In the genomic region with DNA sequence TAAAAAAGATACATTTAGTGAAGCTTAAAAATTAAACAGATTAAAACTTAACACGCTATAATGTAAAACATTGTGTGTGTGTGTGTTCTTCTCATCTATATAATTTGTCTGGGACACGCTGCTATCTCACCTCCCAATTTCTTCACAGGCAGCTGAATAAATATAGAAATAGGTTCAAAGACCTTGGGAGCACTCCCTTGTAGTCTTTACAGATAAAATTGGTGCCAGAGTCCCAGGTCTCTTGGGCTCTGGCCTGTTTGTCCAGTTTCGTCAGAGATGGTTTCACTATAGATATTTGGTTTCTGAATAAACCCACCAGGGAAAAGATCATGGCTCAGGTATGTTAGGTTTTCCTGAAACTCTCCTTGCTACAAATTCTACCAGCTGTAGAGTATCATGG, we compare ENCODE assay signal across 22 mouse cellular contexts. TPM values are rescaled to one million over a fixed set of nuclear protein-coding genes. Genes with fewer than 3 reads are reported as not detected.
"Had no signal": no experiment of that assay in that cellular context is flagged by ENCODE, and none has a peak within 500 bp of the region (broad histone marks: within the 10 kb centered on the region; RNA-seq: fewer than 3 reads in every experiment).

No protein-coding gene starts in this region.

- H3K9me3 ChIP-seq: lung, embryonic 15.5 days; midbrain, embryonic 13.5 days; midbrain, embryonic 15.5 days; neural tube, embryonic 12.5 days had no signal

- H3K27me3 ChIP-seq: lung, embryonic 15.5 days; midbrain, embryonic 13.5 days; midbrain, embryonic 15.5 days; neural tube, embryonic 12.5 days had no signal

- H3K36me3 ChIP-seq: lung, embryonic 15.5 days; midbrain, embryonic 13.5 days; midbrain, embryonic 15.5 days; neural tube, embryonic 12.5 days had no signal

- H3K27ac ChIP-seq: lung, embryonic 15.5 days; macrophage; midbrain, embryonic 13.5 days; midbrain, embryonic 15.5 days; neural tube, embryonic 12.5 days had no signal

- H3K4me2 ChIP-seq: lung, embryonic 15.5 days; midbrain, embryonic 11.5 days; midbrain, embryonic 13.5 days; midbrain, embryonic 15.5 days; neural tube, embryonic 12.5 days had no signal

- H3K4me3 ChIP-seq: lung, embryonic 15.5 days; megakaryocyte, embryonic 14.5 days; midbrain, embryonic 13.5 days; midbrain, embryonic 15.5 days; neural tube, embryonic 12.5 days had no signal

- H3K9ac ChIP-seq: lung, embryonic 15.5 days; midbrain, embryonic 13.5 days; midbrain, embryonic 15.5 days; neural tube, embryonic 12.5 days had no signal

- H3K4me1 ChIP-seq: lung, embryonic 15.5 days; megakaryocyte, embryonic 14.5 days; midbrain, embryonic 13.5 days; midbrain, embryonic 15.5 days; neural tube, embryonic 12.5 days had no signal

- ATAC-seq: lung, postnatal 0 days; midbrain, embryonic 13.5 days; midbrain, embryonic 15.5 days had no signal

- DNase-seq: lung, adult 2 months; lung, postnatal 14 days; lung, postnatal 36 days; right cerebral cortex, postnatal 14 days; thymus, adult 18-20 months; thymus, postnatal 14 days; thymus, postnatal 36 days had no signal

RNA-seq across cellular contexts. Expression of a gene that starts 19.5 kb away (rescaled TPM):
- total RNA-seq: megakaryocyte progenitor cell, adult 5-6 weeks; monocyte, adult 5-6 weeks; neutrophil, adult 5-6 weeks had no signal
- polyA plus RNA-seq: macrophage; midbrain, embryonic 15.5 days; neural tube, embryonic 14.5 days had no signal

RNA-seq across cellular contexts. Expression of a gene that starts 19.9 kb away (rescaled TPM):
- total RNA-seq: megakaryocyte progenitor cell, adult 5-6 weeks; monocyte, adult 5-6 weeks had no signal
- polyA plus RNA-seq: lung, embryonic 15.5 days; macrophage; midbrain, embryonic 11.5 days; midbrain, embryonic 13.5 days; neural tube, embryonic 12.5 days; spleen, adult 2 months; stomach, embryonic 14.5 days had no signal

RNA-seq across cellular contexts. Expression of a gene that starts 34.8 kb away (rescaled TPM):
- total RNA-seq: megakaryocyte progenitor cell, adult 5-6 weeks; midbrain, postnatal 0 days; monocyte, adult 5-6 weeks; neutrophil, adult 5-6 weeks had no signal
- polyA plus RNA-seq: macrophage; midbrain, embryonic 11.5 days; neural tube, embryonic 12.5 days; neural tube, embryonic 14.5 days; spleen, adult 2 months had no signal

RNA-seq across cellular contexts. Expression of a gene that starts 36.7 kb away (rescaled TPM):
- total RNA-seq: megakaryocyte progenitor cell, adult 5-6 weeks; monocyte, adult 5-6 weeks; neutrophil, adult 5-6 weeks had no signal
- polyA plus RNA-seq: macrophage; midbrain, embryonic 11.5 days; spleen, adult 2 months had no signal
